Mouse (Mus musculus) left cerebral cortex, postnatal 10 days (tissue): ENCODE data around the gene Lmx1a. TPM values are rescaled to one million over a fixed set of nuclear protein-coding genes. Genes with fewer than 3 reads are reported as not detected.

Source experiments
- DNase-seq, 2 experiments: peaks; one replicate each; pipeline ENCODE4 v3.0.0; 2021 to 2022; ENCODE audit warnings: low spot score in 2 of 2, mixed read lengths in 1 of 2; ENCODE audit errors: extremely low spot score in 1 of 2
- intact Hi-C: fragments of 180-260 bp; cut with DNase I; formaldehyde crosslinking; loops from one replicate; pipeline ENCODE4 v1.15.1; 2025
- total RNA-seq, 2 experiments: library from RNA; stranded (reverse); gene quantifications; 2 replicates each; pipeline ENCODE4 v1.2.3; 2021

Gene Lmx1a
- total RNA-seq, 2 experiments from 2014 or later: not detected

DNA sequence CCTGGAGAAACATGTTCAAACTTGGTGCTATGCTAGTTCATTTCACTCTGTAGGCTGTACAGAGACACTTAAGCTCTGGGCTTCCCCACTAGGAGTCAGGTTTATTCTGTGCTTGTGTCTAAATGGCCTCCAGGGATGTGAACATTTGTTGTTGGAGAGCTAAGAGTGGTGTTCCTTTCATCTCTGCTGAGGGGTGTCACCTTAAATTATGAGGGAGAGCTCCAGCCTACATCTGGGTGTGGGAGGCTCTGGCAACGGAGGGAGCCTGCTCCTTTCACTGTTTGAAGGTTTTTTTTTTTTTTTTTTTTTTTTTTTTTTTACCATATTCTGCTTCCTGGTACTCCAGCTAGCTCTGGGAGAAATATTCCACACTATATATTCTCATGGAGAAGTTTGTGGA, 132.1 kb downstream of the Lmx1a start:
- intact Hi-C loops: no loop called here
- no peak for DNase-seq

DNA sequence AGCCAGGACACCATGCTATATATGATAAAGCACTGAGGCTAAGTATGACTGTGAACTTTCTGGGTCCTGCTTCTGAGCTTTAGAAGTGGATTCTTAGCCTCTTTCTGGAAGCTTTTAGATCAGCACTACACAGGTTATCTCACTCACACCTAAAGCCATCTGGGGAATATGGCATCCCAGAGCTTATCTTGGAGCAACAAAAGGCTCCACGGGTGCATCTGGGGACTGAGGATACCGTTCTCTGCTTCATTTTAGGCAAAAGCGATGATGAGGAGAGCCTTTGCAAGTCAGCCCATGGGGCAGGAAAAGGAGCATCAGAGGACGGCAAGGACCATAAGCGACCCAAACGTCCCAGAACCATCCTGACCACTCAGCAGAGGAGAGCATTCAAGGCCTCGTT, 141.3 kb downstream of the Lmx1a start:
- intact Hi-C loops: no loop called here

DNA sequence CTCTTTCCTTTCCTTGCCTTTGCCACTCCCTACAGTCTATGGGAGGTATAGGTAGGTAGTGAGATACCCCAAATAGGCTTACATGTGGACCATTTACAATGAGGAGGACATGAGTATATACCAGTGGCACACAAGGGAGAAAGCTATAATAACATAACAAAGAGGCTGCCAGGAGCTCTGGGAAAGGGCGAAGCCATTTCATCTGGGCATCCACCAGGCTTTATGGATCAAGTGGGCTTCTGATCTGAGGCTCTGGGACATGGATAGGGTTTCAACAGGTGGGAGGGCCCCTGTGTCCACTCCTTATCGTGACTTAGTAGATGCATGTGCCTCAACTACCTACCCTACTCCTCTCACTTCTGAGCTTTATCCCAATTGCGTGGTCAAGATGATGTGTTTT, 142.6 kb downstream of the Lmx1a start:
- intact Hi-C loops: no loop called here
- DNase-seq: no peak

More for the DNA sequence above, 141.3 kb downstream of the Lmx1a start:
- no peak for DNase-seq

DNA sequence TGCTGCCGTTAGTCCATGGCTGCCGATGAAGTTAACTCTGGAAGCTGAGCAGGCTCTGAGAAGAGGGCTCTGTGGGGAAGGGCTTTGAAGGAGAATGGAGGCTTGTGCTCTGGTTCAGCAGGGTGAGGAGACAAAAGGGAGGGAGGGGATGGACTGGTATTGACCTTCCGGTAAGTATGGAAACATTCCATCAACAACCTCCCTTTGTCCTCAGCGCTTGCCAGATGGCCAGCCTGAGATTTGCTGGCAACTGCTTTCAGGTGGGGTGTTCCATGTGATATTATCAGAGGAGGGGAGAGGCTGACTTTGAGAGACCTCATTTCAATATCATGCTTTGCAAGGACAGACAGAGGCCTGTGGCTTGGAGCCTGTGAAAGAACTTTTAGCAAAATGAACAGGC, 165.8 kb downstream of the Lmx1a start:
- intact Hi-C loops: no loop called here
- no peak for DNase-seq

DNA sequence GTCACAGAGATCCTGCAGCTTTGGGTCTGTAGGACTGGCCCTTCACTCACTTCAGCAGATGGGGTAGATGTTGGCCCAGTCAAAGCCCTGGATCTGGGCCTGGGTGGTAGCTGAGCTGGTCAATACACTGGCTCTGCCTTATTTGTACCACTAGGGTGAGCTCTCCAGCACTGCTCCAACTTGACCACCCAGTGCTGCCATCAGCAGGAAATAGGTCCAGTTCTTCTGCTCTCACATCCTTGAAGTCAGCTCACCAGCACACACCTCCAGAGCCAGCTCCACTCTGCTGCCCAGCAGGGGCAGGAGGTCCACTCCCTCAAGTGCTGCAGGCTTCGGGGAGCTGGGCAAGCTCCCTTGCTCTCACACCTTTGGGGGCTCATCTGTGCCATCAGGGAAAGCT, 183.0 kb downstream of the Lmx1a start:
- intact Hi-C loops: no loop called here
- DNase-seq: no peak

DNA sequence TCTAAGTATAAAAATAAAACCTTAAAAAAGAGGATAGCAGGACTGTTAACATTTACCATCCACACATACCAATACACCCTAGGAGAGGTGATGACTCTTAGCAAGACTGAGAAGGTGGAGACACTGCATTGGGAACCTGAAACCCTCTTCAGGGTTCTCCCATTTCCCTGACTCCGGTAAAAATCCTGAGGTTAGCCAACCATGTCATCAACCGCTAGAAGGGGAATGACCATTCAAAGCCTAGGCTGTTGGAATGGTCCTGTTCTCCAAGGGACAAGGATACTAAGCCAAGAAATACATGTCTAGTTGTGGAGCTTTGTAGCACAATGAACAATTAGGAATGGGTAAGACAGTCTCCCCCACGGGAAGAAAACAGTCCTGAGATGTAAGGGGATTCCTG, 185.1 kb downstream of the Lmx1a start:
- DNase-seq: no peak
- intact Hi-C loops: no loop called here

DNA sequence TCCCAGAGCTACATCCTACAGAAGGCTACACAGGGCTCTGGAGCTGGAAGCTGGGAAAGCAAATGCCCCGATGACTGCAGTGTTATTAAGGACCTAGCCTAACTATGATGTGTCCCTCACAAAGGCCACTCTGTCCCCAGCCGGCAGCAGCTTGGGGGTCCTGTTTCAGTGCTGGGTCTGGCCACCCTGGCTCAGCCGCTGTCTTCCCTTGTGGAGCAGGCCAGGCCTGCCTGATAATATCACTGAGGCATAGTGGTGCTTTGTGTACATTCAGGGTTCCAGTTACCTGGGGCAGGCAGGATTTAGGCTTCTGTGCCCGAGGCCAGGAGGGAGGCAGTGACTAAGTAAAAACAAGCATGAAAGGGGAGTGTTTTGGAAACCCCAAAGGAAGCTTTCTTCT, 188.9 kb downstream of the Lmx1a start:
- intact Hi-C loops: no loop called here

DNA sequence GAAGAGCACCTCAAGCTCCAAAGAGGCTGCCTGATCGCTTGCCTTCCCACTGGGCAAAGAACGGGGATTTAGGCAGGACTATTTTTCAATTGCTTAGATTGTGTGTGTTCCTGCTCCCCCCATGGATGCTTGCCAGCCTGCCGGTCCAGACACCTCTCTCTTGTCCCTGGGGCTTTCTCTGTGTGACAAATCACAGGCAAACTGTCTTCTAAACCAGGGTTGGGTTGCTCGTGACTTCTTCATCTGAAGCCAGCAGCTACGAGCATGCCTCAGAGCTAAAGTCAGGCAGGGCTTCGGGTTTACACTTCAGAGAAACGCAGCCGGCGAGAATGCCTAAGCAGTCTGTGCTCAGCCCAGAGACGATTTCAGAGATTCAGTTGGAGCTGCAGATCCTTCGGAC, 189.3 kb downstream of the Lmx1a start:
- DNase-seq: no peak

More for the DNA sequence above, 188.9 kb downstream of the Lmx1a start:
- no peak for DNase-seq

DNA sequence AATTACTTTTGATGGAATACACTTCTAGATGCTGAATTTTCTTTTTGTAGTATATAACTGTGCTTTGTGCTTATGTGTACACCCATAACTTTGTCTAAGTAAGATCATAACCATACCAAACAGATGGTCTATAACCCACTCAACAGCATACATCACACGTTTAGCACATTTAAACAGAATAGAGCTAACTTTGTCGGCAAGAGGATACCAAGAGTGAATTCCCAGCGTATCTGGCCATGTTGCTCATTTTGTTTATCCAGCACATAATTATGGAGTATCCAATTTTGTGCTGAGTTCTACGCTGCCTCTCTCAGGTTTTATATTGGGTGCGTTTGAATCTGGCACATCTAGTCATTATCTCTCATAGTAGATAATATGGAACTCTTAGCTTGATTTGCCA, 196.7 kb downstream of the Lmx1a start:
- intact Hi-C loops: no loop called here
- DNase-seq: peak in 1 of 2 experiments; percentile 7

More for the DNA sequence above, 189.3 kb downstream of the Lmx1a start:
- intact Hi-C loops: no loop called here

DNA sequence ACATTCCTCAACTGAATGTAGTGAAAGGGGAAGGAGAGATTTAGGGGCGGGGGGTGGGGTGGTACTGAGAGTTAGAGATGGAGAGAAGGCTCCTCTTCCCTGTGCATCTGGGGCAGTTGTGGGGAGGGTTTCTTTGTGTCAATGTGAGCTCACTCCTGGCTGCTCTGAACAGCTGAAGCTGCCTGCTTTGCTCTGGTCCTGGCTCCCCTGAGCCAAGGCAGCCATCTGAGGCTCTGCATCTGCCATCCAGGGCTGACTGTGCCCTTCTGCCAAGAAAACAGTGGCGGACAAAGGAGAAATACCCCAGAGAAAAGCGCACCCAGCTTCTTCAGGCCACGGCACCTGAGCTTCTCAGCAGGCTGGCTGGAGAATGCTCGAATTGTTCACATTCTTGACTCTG, 199.1 kb downstream of the Lmx1a start:
- DNase-seq: no peak
- intact Hi-C loops: no loop called here

DNA sequence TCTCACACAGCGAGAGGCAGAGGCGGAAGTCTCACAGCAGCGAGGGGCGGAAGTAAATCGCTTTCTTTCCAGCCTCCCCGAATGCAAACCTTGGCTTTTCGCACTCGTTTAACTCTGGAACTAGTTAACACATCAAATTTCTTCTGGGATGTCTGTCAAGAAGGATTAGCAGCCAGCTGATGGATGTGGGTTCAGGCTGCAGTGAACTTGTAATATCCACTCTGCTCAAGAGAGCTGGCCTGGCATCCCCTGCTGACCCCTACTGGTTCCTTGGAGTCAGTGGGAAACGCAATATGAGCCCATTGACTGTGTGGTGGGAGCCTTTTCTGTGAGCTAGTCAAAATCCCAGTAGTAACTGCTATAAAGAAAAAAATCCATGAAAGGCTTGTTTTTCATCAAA, 199.8 kb downstream of the Lmx1a start:
- DNase-seq: no peak
- intact Hi-C loops: no loop called here

DNA sequence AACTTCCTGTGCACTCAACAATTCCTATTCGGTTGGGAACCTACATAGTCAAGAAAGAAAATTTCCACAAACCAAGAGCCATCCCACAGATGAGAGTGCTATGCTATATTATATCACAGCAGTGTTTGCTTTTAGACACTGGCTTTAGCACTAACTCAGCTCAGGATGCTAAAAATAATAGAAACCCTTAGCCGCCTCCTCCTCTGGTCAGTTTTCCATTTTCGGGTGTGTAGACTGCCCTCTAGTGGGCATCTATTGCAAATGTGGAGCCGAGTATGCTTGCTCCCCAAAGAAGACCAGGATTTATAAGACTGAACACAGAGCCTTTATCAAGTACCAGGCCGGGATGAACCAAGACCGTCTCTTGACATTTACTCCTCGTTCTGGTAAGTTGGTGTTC, 207.2 kb downstream of the Lmx1a start:
- DNase-seq: peak; percentile 29 to 39
- intact Hi-C loops: no loop called here

Other genes with a start within 250 kb of the Lmx1a start
- gene Lrrc52, start 222.5 kb upstream of the Lmx1a start, total RNA-seq: not detected
- gene Rxrg, start 90.9 kb upstream of the Lmx1a start, total RNA-seq: 10 to 100 TPM in 1 of 2 experiments, 1 to 10 TPM in 1; 5.9 to 12.4 TPM